Mouse (Mus musculus) urinary bladder, postnatal 4 days (tissue): ENCODE results near the gene Gm13277.
"Not testable (repeated sequence)": the region's sequence is repeated elsewhere in the genome, so short reads cannot be mapped to it uniquely, and the experiment has no call there.

Experiments
- DNase-seq, 2 experiments: peaks; one replicate each; pipeline ENCODE4 v3.0.0; 2021 to 2022; ENCODE audit warnings: low spot score in 2 of 2

Gene Gm13277

DNA sequence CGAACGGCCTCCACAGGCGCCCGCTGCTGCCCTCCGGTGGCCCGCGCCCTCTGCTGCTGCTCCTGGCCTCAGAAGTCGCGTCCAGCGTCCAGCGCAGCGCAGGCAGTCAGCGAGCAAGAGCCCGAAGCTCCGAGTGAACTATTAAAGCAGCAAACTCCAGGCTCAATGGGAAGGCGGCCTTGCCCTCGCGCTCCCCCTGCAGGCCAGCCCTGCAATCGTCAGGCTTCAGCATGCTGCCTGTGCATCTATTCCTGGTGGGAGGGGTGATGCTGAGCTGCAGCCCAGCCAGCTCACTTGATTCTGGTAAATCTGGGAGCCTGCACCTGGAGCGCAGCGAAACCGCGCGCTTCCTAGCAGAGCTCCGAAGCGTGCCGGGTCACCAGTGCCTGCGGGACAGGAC lies at the start of gene Gm13277:
Gene Gm13277, plus strand, starts transcription at position 231 of the 400 bp plus-strand sequence.
- DNase-seq = peak; percentile 59 to 60

GRCm38 (mm10) chr4:88739036-88739435 lies 49.4 kb upstream of the Gm13277 start:
- no peak for DNase-seq

DNA sequence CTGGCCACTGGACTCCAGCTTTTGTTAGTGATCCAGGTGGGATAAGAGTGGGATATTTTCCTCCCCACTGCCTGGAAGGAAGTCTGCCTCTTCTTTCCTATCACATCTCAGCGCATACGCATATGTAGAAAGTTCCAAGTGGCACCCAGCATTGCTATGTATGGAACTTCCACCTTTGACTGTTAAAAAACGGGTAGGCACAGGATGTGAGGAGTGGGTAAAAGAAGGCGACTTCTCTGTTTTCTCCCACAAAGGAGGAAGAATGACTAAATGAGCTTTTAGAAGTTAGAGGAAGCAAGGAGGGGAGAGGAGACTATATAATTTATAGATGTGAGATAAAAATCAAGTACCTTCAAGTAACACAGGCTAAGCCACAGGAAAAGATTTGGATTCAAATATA lies 47.0 kb upstream of the Gm13277 start:
- DNase-seq = no peak

- no peak for DNase-seq
Observed at GRCm38 (mm10) chr4:88742771-88743371, 45.6 kb upstream of the Gm13277 start.

DNA sequence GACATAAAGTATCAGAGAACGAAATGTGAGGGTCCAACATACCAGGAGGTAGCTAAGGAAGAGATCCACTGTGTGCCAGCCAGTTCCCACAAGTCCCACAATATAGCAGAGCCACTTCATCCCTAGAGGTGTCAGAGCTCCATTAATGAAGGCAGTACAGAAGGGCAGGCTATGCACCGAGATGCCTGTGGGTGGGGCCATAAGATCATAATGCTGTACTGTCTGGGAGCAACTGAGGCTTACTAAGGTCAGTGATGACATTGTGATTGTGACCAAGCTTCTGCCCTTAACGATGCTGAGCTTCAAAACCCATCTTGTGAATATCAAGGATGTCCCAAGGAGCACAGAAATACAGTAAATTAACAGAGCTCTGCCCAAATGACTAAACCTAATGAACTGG lies 44.2 kb upstream of the Gm13277 start:
- no peak for DNase-seq

DNA sequence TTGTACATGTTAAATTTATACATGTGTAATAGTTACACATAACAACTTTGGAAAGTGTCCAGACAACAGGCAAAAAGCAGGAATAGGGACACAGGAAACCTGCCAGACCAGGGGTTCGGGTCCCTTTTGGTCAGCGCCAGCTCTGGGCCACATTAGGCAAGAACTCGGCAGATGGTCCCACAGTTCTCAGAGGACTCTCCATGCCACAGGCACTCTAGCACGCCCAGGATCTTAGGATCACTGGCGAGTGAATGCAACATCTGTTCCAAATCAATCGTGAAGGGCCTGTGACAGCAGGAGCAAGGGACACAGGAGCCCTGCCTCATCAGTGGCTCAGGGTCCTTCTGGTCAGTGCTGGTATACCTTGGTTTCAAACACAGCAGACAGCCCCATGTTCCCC lies 38.5 kb upstream of the Gm13277 start:
- DNase-seq = no peak

DNA sequence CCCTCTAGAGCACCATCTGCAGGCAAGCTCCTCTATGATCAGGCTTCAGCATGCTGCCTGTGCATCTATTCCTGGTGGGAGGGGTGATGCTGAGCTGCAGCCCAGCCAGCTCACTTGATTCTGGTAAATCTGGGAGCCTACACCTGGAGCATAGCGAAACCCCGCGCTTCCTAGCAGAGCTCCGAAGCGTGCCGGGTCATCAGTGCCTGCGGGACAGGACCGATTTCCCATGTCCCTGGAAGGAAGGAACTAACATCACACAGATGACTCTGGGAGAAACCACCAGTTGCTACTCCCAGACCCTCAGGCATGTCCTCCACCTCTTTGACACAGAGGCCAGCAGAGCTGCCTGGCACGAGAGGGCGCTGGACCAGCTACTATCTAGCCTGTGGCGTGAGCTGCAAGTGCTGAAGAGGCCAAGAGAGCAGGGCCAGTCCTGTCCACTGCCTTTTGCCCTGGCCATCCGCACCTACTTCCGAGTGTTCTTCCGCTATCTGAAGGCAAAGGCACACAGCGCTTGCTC lies 33.6 kb upstream of the Gm13277 start, which contains the start of gene Gm13271:
Gene Gm13271, plus strand, starts transcription at position 51 of the 523 bp plus-strand sequence.
- DNase-seq = peak; percentile 79 to 90

DNA sequence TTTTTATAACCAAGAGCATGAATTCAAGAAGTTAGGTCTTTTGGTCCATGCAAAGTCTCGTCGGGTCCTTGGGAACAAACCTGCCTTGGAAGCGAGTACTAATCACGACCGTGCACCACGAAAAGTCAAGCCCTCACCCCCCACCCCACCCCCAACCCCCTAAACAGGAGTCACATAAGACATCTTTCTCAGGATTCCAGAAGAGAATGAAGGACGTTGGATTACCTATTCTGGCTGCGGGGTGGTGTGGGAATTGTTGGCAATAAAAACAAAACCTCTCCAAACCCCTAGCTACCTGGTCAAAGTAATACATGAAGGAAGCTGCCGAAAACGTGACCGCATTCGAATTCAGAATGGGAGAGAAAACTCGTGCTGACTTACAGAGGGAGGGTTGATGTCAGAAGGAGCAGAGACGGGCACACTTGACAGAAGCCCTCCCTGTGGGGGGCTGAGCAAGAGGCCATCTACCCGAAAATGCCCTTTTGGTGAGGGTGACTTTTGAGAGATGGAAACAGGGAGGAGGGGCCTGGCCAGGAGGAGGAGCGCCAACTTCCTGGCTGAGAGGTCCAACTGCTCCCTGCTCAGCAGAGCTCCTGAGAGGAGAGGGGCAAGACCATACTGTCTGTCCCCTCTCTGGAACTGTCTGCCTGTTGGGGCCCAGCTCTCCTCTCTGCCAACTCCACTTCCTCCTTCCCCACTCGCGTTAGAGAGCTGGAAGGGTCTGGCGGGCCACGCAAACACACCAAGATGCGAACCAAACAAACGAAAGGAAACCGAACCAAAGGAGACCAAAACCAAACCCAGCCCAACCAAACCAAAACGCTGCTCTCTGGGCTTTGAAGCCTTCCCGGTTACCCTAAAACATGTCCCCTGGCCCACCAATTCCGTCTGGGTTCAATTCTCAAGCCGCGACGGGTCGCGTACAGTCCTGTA lies 31.6 kb upstream of the Gm13277 start:
- DNase-seq = not testable (repeated sequence)

DNA sequence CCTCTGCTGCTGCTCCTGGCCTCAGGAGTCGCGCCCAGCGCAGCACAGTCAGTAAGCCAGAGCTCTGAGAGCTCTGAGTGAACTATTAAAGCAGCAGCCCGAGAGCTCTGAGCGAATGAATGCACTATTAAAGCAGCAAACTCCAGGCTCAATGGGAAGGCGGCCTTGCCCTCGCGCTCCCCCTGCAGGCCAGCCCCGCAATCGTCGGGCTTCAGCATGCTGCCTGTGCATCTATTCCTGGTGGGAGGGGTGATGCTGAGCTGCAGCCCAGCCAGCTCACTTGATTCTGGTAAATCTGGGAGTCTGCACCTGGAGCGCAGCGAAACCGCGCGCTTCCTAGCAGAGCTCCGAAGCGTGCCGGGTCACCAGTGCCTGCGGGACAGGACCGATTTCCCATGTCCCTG lies 30.8 kb upstream of the Gm13277 start:
- DNase-seq = peak; percentile 91 to 92

- not testable (repeated sequence) for DNase-seq
Observed at GRCm38 (mm10) chr4:88758751-88759150, 29.7 kb upstream of the Gm13277 start.

DNA sequence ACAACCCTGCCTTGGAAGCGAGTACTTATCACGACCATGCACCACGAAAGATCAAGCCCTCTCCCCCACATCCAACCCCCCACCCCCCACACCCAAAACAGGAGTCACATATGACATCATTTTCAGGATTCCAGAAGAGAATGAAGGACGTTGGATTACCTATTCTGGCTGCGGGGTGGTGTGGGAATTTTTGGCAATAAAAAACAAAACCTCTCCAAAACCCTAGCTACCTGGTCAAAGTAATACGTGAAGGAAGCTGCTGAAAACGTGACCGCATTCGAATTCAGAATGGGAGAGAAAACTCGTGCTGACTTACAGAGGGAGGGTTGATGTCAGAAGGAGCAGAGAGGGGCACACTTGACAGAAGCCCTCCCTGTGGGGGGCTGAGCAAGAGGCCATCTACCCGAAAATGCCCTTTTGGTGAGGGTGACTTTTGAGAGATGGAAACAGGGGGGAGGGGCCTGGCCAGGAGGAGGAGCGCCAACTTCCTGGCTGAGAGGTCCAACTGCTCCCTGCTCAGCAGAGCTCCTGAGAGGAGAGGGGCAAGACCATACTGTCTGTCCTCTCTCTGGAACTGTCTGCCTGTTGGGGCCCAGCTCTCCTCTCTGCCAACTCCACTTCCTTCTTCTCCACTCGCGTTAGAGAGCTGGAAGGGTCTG lies 28.7 kb upstream of the Gm13277 start, which contains the start of gene Gm13283:
Gene Gm13283, plus strand, starts transcription at position 510 of the 659 bp plus-strand sequence.
- DNase-seq = peak; percentile 46 to 75

GRCm38 (mm10) chr4:88760431-88760830 lies 28.0 kb upstream of the Gm13277 start:
- peak; percentile 71 to 78 for DNase-seq

DNA sequence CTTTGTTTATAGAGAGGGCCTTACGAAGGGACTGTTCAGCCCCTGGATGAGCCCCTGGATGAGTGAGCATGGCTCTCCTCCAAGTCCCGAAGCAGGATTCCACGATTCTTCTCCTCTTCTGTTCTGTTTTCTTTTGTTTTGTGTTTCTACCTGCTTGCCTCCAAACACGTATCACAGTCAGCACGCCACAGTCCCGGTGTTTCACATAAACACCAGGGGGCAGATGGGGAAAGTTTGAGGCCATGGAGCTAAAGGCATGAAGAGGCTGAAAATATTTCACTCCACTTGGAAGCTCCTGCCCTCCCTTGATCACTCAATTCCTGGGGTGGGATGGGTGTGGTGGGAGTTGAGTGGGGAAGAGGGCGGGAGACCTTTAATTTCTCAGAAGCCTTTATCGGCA lies 26.7 kb upstream of the Gm13277 start:
- DNase-seq = peak; percentile 77 to 94

GRCm38 (mm10) chr4:88762341-88762740 lies 26.1 kb upstream of the Gm13277 start:
- DNase-seq = peak in 1 of 2 experiments; percentile 32

DNA sequence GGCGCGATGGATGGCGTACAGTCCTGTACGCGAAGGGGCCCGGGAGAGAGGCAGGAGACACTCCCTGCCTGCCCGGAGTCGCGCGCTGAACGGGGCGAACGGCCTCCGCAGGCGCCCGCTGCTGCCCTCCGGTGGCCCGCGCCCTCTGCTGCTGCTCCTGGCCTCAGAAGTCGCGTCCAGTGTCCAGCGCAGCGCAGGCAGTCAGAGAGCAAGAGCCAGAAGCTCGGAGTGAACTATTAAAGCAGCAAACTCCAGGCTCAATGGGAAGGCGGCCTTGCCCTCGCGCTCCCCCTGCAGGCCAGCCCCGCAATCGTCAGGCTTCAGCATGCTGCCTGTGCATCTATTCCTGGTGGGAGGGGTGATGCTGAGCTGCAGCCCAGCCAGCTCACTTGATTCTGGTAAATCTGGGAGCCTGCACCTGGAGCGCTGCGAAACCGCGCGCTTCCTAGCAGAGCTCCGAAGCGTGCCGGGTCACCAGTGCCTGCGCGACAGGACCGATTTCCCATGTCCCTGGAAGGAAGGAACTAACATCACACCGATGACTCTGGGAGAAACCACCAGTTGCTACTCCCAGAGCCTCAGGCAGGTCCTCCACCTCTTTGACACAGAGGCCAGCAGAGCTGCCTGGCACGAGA lies 24.9 kb upstream of the Gm13277 start:
- DNase-seq = peak in 1 of 2 experiments; percentile 47

DNA sequence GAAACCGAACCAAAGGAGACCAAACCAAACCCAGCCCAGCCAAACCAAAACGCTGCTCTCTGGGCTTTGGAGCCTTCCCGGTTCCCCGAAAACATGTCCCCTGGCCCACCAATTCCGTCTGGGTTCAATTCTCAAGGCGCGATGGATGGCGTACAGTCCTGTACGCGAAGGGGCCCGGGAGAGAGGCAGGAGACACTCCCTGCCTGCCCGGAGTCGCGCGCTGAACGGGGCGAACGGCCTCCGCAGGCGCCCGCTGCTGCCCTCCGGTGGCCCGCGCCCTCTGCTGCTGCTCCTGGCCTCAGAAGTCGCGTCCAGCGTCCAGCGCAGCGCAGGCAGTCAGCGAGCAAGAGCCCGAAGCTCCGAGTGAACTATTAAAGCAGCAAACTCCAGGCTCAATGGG lies 14.9 kb upstream of the Gm13277 start, which contains the start of gene Gm13290:
Gene Gm13290, plus strand, starts transcription at position 301 of the 400 bp plus-strand sequence.
- not testable (repeated sequence) for DNase-seq

DNA sequence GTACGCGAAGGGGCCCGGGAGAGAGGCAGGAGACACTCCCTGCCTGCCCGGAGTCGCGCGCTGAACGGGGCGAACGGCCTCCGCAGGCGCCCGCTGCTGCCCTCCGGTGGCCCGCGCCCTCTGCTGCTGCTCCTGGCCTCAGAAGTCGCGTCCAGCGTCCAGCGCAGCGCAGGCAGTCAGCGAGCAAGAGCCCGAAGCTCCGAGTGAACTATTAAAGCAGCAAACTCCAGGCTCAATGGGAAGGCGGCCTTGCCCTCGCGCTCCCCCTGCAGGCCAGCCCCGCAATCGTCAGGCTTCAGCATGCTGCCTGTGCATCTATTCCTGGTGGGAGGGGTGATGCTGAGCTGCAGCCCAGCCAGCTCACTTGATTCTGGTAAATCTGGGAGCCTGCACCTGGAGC lies 11.8 kb upstream of the Gm13277 start, which contains the start of gene Gm13289:
Gene Gm13289, plus strand, starts transcription at position 301 of the 400 bp plus-strand sequence.
- not testable (repeated sequence) for DNase-seq

- DNase-seq = not testable (repeated sequence)
Observed at GRCm38 (mm10) chr4:88779550-88779949, 8.9 kb upstream of the Gm13277 start, which contains the start of gene Gm13272. Gene Gm13272, plus strand, starts transcription at chr4:88779850.

DNA sequence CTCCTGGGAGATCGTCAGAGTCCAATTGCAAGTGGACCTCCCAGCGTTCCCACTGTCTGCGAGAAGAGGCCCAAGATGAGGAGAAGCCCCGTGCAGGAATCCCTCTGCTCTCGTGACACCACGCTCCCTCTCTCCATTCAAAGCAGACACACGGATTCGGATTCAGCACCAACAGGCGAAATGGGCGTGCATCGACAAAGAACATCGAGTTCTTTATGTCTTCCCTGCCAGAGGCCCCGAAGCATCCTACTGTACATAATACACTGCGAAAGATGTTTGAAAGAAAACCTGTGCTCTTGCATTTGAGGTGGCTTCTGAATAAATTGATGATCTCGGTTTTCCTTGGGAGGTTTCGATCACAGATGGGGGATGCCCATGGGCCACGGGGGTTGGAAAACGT lies 8.1 kb upstream of the Gm13277 start:
- not testable (repeated sequence) for DNase-seq

DNA sequence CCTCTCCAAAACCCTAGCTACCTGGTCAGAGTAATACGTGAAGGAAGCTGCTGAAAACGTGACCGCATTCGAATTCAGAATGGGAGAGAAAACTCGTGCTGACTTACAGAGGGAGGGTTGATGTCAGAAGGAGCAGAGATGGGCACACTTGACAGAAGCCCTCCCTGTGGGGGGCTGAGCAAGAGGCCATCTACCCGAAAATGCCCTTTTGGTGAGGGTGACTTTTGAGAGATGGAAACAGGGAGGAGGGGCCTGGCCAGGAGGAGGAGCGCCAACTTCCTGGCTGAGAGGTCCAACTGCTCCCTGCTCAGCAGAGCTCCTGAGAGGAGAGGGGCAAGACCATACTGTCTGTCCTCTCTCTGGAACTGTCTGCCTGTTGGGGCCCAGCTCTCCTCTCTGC lies 6.6 kb upstream of the Gm13277 start, which contains the start of gene Ifnz:
Gene Ifnz, plus strand, starts transcription at position 301 of the 400 bp plus-strand sequence.
- DNase-seq = not testable (repeated sequence)

DNA sequence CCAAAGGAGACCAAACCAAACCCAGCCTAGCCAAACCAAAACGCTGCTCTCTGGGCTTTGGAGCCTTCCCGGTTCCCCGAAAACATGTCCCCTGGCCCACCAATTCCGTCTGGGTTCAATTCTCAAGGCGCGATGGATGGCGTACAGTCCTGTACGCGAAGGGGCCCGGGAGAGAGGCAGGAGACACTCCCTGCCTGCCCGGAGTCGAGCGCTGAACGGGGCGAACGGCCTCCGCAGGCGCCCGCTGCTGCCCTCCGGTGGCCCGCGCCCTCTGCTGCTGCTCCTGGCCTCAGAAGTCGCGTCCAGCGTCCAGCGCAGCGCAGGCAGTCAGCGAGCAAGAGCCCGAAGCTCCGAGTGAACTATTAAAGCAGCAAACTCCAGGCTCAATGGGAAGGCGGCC lies 6.1 kb upstream of the Gm13277 start:
- peak in 1 of 2 experiments; percentile 20 for DNase-seq
